Mouse (Mus musculus): ENCODE results near the gene Rnf41. TPM values are rescaled to one million over a fixed set of nuclear protein-coding genes. Genes with fewer than 3 reads are reported as not detected.

Gene Rnf41
- total RNA-seq, 2 experiments from 2014 or later, result 75.8 to 78.1 TPM

DNA sequence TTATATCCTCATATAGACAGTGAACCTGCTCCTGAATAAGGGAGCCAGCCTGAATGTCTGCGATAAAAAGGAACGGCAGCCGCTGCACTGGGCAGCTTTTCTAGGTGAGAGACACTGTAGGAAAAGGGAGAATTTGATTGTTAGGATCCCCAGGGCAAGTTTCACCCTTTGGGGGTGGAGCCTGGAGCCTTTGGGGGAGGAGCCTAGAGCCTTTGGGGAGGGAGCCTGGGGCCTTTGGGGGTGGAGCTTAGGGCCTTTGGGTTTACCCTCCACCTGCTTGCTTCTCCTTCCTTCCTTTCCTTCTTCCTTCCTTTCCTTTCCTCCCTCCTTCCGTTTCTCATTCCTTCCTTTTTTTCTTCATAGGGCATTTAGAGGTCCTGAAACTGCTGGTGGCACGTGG, 30.9 kb upstream of the Rnf41 start:
- DNase-seq (ENCODE audit: low spot score in 2 of 2), result no peak
- intact Hi-C loops (cut with DNase I), result no loop called here

GRCm38 (mm10) chr10:128382482-128382881, 29.0 kb upstream of the Rnf41 start:
- intact Hi-C loops (cut with DNase I), result no loop called here
- no peak for DNase-seq (ENCODE audit: low spot score in 2 of 2)

DNA sequence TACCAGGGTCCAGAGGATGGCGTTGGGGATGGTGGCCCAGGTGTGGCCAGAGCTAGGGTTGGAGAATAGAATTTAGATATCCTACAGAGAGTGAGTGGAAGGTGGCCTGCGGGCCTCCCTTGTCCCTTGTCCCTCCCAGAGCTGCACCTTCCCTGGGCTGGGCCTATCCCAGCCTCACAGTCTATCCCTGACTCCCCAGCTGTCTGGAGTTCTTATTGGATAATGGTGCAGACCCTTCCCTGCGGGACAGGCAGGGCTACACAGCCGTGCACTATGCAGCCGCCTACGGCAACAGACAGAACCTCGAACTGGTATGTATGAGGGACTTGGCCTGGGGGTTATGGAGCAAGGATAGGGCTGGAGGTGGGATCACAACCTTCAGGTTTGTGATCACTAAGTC, 25.6 kb upstream of the Rnf41 start:
- intact Hi-C loops (cut with DNase I), result no loop called here
- no peak for DNase-seq (ENCODE audit: low spot score in 2 of 2)

DNA sequence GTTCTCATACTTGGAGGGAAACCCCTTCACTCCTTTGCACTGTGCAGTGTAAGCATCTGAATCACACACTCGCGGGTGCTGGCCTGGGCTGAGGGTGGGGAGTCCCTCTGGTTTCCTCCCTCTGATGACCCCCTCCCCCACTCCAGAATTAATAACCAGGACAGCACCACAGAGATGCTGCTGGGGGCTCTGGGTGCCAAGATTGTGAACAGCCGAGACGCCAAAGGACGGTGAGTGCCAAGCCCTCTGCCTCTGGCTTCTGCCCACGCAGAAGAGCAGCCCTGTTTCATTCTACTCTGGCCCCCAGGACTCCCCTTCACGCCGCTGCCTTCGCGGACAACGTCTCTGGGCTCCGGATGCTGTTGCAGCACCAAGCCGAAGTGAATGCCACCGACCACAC, 22.5 kb upstream of the Rnf41 start:
- DNase-seq (ENCODE audit: low spot score in 2 of 2), result no peak

DNA sequence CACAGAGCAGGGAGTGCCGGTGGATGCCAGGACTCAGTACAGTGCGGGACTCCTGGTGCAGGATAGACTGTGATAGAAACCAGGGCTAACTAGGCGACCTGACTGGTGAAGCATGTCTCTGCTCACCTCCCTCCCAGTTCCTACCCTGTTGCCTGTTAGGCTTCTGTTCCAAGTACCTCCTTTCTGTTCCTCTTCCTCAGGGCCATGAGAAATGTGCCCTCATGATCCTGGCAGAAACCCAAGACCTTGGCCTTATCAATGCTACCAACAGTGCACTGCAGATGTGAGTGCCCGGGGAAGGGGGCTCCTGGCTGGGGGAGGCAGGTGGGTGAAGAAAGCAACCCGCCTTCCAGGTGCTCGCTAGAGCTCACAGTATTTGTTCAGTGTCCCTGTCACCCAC, 21.9 kb upstream of the Rnf41 start:
- intact Hi-C loops (cut with DNase I), result no loop called here

More for the DNA sequence above, 22.5 kb upstream of the Rnf41 start:
- intact Hi-C loops (cut with DNase I), result no loop called here

DNA sequence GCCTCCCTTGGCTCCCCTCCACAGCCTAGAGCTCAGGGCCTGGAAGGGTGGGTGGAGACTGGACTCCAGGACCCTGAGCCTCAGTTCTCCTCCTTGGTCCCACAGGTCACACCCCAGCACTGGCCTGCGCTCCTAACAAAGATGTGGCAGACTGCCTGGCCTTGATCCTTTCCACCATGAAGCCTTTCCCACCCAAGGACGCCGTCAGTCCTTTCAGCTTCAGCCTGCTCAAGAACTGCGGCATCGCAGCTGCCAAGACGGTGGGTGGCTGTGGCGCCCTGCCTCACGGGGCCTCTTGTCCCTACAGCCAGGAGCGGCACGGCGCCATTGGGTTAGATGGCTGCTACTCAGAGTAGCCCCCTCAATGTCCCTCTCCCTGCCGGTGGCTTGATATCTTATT, 21.1 kb upstream of the Rnf41 start:
- no peak for DNase-seq (ENCODE audit: low spot score in 2 of 2)
- intact Hi-C loops (cut with DNase I), result no loop called here

More for the DNA sequence above, 21.9 kb upstream of the Rnf41 start:
- no peak for DNase-seq (ENCODE audit: low spot score in 2 of 2)

DNA sequence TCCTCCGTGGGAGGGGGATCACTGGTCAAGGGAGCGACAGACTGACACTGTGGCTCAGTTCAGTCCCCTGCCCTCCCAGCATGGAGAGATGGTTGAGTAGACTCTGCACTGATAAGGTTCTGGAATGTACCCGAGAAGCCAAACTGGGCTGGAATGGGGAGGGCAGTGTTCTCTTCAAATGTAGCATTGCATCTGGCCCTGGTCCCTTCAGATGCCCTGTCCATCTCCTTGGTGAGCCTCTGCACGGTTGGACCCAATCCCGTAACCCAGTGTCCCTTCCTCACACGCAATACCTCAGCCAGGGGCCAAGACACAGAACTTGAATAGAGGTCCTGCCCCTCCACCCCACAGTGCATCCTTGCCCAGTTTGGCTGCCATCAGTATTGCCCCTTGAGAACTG, 19.6 kb upstream of the Rnf41 start:
- DNase-seq (ENCODE audit: low spot score in 2 of 2), result no peak
- intact Hi-C loops (cut with DNase I), result no loop called here

DNA sequence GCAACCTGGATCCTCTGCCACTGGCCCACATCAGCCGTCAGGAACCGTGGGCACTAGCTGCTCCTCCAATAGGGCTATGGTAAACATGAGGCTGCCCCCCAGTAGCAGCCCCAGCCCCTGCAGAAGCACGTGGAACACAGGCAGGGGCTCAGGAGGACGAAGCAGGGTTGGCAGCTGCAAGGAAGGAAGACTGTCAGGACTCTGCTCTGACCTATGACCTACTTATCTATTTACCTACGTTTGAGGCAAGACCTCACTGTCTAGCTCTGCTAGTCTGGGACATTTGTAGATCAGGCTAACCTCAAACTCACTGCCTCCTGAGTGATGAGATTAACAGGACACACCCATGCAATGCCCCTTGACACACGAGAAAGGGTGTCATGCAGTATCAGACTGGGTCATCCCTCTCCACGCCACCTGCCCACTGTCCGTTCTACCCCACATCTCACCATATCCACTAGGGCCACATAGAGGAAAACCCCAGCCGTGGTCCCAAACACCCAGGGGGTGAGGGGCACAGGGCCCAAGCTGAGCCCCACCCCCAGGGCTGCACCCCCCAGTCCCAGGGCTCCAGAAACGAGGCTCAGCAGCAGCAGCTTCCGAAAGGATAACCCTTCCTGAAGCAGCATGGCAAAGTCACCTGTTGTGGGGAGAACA, 15.3 kb upstream of the Rnf41 start:
- no peak for DNase-seq (ENCODE audit: low spot score in 2 of 2)
- intact Hi-C loops (cut with DNase I), result no loop called here

DNA sequence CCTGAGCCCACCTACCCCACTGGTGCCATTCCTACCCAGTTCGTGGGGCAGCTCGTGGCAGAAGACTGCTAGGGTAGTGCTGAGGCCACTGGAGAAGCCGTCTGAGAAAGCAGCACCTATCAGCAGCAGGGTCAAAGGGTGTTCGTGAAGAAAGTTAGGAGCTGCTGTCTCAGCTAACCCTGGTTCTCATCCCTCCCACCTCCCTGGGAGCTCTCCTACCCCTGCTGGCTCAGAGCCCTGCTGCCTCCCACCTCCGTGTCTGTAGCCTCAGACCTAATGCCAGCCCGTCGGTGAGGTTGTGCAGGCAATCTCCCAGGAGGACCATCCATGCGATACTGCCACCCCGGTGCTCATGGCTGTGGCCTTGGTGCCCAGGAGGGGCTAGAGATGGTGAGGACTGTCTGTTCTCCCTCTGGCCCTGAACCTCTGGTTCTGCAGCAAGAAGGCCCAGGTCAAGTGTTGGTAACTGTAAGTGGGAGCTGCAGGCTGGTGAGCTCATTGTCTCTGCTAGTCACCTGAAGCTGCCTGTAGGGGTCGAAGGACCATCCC, 14.7 kb upstream of the Rnf41 start:
- intact Hi-C loops (cut with DNase I), result no loop called here
- DNase-seq (ENCODE audit: low spot score in 2 of 2), result no peak

- intact Hi-C loops (cut with DNase I), result no loop called here
- no peak for DNase-seq (ENCODE audit: low spot score in 2 of 2)
Observed at GRCm38 (mm10) chr10:128397466-128397865, 14.0 kb upstream of the Rnf41 start.

DNA sequence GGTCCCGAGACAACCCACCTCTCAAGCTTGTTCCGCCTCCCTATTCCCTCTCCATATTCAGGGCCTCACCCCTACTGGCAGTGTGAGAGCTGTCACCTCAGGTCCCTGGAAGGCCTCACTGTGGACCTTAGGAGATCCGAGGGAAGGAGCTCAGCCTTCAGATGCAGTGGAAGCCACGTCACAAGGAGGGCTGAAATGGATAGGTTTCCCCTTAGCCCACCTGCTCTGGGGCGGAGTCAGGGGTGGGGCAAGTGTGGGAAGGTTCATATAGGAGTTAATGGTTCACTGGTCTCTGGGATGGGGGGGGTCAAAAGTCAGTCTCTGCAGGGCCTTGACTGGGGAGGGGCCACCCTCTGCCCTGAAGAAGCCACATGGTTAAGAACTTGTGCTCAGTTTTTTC, 11.1 kb upstream of the Rnf41 start:
- intact Hi-C loops (cut with DNase I), result no loop called here
- no peak for DNase-seq (ENCODE audit: low spot score in 2 of 2)

GRCm38 (mm10) chr10:128401056-128401455, 10.4 kb upstream of the Rnf41 start, which contains the start of gene Slc39a5:
TSS of gene Slc39a5 (minus strand) at chr10:128401229.
- no peak for DNase-seq (ENCODE audit: low spot score in 2 of 2)
- intact Hi-C loops (cut with DNase I), result no loop called here

DNA sequence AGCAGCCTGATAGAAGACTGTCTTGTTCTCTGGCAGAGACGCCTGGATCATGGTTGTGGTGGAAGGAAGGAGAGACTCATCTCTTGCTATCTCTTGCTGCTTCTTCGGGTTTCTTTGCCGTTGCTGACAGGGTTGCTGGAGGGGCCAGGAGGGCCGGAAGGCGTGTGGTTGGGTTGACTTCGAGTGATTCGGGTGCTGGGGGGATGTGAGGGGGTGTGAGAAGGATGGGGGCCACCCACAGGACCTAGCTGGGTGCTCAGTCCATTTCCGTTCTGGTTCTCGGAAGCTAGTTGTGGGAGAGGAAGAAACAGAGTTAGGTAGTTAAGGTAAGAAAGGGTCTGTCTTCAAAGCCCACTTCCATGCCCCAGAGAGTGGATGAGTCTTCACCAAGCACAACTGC, 9.8 kb upstream of the Rnf41 start:
- DNase-seq (ENCODE audit: low spot score in 2 of 2), result no peak
- intact Hi-C loops (cut with DNase I), result no loop called here

- no peak for DNase-seq (ENCODE audit: low spot score in 2 of 2)
- intact Hi-C loops (cut with DNase I), result no loop called here
Observed at GRCm38 (mm10) chr10:128403931-128404330, 7.5 kb upstream of the Rnf41 start.

DNA sequence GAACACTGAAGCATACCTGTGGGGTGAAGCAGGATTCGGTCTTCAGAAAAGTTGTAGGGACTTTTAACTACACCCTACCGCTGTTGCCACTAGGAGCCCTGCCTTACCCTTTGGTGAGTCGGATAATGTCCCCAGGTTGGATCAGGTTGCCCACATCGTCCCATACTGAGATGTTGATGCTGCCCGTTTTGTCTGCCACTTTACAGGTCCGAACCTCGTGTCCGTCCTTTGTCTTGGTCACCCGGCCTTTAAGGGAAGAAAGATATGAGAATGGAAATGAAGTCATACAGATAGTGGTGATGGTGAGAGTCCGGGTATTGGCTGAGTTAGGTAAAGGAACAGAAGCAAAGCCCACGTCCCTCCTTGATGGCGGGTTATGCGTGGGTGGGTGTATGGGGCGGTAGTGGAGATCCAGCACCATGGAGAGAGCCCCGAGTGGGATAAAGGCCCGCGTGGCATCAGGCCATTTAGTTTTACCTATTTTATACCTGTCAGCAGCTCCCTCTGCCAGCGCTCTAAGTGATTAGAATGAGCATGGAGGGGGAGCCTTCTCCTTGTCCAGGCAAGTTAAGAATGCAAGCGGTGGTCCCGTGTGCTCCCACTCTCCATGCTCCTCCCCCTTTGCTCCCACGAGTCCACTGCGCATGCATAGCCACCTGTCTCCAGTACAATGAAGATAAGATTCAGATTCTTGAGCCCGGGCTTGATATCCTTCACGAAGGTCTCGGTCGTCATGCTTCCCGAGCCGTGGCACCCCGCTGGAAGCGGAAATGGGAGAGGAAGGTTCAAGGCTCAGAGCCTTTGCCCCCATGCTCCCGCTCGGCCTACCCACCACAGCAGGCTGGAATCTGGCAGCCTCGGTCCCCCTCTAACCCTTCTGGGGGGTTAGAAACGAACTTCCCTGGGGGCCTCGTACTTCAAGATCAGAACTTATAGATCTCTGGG, 2.6 kb upstream of the Rnf41 start:
- DNase-seq (ENCODE audit: low spot score in 2 of 2), result peak; percentile 45 to 63
- intact Hi-C loops (cut with DNase I), result loop anchor here (2.0 kb wide), 1 partner anchor 32 kb away; the partner anchor contains the start of gene Ankrd52

GRCm38 (mm10) chr10:128409692-128410559, 1.5 kb upstream of the Rnf41 start:
- intact Hi-C loops (cut with DNase I), result loop anchor here (2.0 kb wide), 2 partner anchors 33 to 49 kb away; partner anchors contain the start of genes Ankrd52 and Smarcc2
- peak; percentile 96 to 97 for DNase-seq (ENCODE audit: low spot score in 2 of 2)

DNA sequence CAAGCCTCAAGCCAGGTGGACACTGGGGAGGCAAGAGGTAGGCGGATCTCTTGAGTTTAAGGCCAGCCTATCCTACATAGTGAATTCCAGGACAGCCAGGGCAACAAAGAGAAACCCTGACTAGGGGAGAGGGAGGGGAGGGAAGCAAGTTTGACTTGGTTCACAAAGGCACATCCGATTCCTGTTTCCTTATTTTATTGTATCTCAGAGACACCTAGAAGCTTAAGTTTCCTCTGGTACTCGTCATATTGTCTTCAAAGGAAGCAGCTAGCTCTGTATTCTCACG, 954 bp upstream of the Rnf41 start:
- DNase-seq (ENCODE audit: low spot score in 2 of 2), result no peak
- intact Hi-C loops (cut with DNase I), result loop anchor here (2.0 kb wide), 1 partner anchor 48 kb away; the partner anchor contains the start of gene Smarcc2

GRCm38 (mm10) chr10:128412055-128412381, 561 bp downstream of the Rnf41 start:
- intact Hi-C loops (cut with DNase I), result no loop called here
- DNase-seq (ENCODE audit: low spot score in 2 of 2), result peak in 1 of 2 experiments; percentile 48

DNA sequence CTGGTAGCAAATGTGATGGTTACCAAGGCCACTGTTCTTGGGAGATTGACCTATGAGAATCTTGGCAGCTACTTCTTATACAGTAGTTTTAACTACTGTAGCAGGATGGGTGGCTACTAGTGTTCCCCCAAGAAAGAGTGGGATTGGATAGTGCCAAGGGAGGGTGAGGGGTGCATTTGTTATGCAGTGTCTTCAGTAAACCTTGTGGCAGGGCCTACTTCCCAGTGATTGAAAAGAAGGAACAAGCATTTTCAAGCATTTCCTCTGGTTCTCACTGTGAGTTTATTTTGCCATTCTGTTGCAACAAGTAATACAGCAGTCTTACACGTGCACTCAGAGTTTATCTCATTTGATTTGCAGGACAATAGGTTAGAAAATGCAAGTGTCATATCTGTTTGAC, 1.1 kb downstream of the Rnf41 start:
- intact Hi-C loops (cut with DNase I), result no loop called here
- no peak for DNase-seq (ENCODE audit: low spot score in 2 of 2)

GRCm38 (mm10) chr10:128413076-128413475, 1.6 kb downstream of the Rnf41 start:
- no peak for DNase-seq (ENCODE audit: low spot score in 2 of 2)
- intact Hi-C loops (cut with DNase I), result no loop called here

All from left cerebral cortex, postnatal 36 days (tissue).